Mouse (Mus musculus): ENCODE data around the gene Kcnj10.

Kcnj10 gene

DNA sequence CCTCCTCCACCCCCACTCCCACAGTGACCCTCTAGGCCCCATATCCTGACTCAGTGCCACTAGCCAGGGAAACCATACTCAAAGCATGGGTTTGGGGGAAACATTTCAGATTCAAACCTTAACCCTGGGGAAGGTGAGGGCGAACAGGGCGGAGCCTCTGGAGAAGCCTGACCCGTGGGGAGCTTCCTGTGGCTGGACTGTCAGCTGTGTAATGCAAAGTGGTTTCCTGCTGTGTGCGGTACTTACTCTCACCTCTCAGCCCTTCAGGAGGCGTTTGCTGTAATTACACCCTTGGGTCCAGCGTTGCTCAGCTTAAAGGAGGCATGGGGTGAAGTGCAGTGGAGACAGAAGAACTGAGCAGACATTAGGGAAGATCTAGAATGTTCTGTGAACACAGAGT is 77.2 kb downstream of the Kcnj10 start:
- ATAC-seq (ENCODE audit: insufficient number of reproducible peaks, low FRiP score, low TSS enrichment), result no peak

DNA sequence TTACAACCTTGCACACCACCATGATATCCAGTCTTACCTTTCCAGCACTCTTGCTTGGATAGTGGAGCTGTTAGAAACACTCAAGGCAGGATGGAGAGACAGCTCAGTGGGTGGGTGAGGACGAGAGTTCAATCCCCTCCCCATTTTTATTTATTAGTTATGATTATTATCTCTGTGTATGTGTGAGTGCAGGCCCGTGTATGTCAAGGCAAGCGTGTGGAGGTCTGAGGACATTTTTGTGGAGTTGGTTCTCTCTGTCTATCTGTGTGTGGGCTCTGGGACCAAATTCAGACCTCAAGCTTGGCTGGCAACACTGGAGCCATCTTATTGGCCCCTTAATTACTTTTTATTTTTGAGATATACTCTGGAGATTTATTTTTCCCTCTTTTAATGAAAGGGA is 77.6 kb downstream of the Kcnj10 start:
- no peak for ATAC-seq (ENCODE audit: insufficient number of reproducible peaks, low FRiP score, low TSS enrichment)

DNA sequence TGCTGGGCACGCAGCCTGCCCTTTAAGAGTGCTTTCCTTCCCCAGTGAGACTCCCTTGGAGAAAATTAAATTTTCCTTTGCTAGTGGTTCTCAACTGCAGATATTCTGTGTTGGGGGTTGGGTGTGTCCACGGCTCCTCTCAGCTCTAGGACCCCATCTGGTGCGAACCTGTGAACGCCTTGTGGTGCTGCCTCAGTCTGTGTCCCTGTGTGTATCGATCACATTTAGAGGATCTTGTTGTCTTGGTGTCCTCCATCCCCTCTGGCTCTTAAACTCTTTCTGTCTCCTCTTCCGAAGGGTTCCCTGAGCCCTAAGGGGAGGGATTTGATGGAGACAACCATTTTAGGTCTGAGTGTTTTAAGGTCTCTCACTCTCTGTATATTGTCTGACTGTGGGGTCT is 79.2 kb downstream of the Kcnj10 start:
- ATAC-seq (ENCODE audit: insufficient number of reproducible peaks, low FRiP score, low TSS enrichment), result no peak

DNA sequence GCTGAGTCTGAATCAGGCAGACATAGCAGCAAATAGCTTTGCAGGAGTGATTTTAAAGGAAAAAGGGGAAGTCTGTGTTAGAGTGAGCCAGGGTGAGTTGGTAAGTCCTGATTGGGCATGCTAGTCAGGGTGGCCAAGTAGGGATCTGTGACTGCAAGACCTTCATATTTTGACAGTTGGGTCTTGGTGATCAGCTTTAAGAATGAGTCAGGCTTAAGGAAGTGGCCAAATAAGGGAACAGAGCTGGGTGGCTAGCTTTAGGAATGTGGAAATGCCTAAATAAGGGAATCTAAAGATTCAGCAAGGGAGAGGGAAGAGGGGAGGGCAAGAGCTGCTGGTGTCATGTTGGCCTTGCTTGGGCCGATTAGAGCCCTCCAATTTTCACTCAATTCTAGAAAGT is 82.4 kb downstream of the Kcnj10 start:
- ATAC-seq (ENCODE audit: insufficient number of reproducible peaks, low FRiP score, low TSS enrichment), result no peak
